Mouse (Mus musculus) brain, embryonic 14.5 days (tissue): ENCODE results near the gene 4933428G20Rik. TPM values are rescaled to one million over a fixed set of nuclear protein-coding genes. Genes with fewer than 3 reads are reported as not detected.

Experiments used
- DNase-seq: peaks from one replicate; pipeline ENCODE4 v3.0.0-alpha.2; 2011; ENCODE audit warnings: low read depth
- CTCF ChIP-seq: fragments of 200-500 bp; IDR thresholded peaks from 2 replicates; pipeline ENCODE4 v1.5.1; 2012; ENCODE audit warnings: inconsistent platforms, mild to moderate bottlenecking, moderate library complexity, borderline replicate concordance; ENCODE audit not compliant: insufficient read depth, insufficient read length; ENCODE audit errors: extremely low read depth
- POLR2A ChIP-seq: fragments of 200-500 bp; IDR thresholded peaks from 2 replicates; pipeline ENCODE4 v1.6.1; 2012; ENCODE audit warnings: mild to moderate bottlenecking, inconsistent platforms, borderline replicate concordance; ENCODE audit not compliant: poor library complexity, insufficient read depth, insufficient read length, severe bottlenecking; ENCODE audit errors: extremely low read depth
- polyA plus RNA-seq: library from polyadenylated mRNA; depleted of rRNA; stranded (reverse); fragments of >200 nt; gene quantifications from 2 replicates; pipeline ENCODE4 v1.2.3, GENCODE M21; 2012

4933428G20Rik gene
- polyA plus RNA-seq, 1 experiment = 0.12 TPM

DNA sequence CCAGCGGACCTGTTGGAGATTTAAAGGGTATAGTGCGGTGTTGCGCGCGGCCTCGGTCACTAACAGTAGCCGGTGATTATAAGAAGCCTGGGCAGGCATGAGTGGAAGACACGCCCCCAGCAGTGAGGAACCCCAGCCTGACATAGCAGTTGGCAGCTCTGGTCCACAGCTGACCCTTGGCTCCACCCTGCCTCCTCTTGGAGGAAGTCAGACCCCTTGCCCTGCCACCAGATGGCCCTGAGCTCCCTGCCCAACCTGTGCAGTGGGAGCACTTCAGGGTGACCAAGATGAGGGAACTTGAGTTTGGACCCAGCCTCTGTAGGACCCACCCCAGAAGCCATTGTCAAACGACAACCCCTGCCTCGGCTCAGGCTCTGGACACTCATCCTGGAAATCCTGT is 8.5 kb downstream of the 4933428G20Rik start:
- DNase-seq = no peak
- TF ChIP-seq POLR2A = no peak
- TF ChIP-seq CTCF = no peak

- TF ChIP-seq POLR2A = no peak
- TF ChIP-seq CTCF = peak; percentile 94
These were observed 10.4 kb downstream of the 4933428G20Rik start for GRCm38 (mm10) chr11:97489589-97490324.

GRCm38 (mm10) chr11:97487656-97488055 is 12.5 kb downstream of the 4933428G20Rik start:
- TF ChIP-seq CTCF = no peak
- no peak for DNase-seq

More at GRCm38 (mm10) chr11:97489589-97490324, 10.4 kb downstream of the 4933428G20Rik start:
- DNase-seq = peak; percentile 80

DNA sequence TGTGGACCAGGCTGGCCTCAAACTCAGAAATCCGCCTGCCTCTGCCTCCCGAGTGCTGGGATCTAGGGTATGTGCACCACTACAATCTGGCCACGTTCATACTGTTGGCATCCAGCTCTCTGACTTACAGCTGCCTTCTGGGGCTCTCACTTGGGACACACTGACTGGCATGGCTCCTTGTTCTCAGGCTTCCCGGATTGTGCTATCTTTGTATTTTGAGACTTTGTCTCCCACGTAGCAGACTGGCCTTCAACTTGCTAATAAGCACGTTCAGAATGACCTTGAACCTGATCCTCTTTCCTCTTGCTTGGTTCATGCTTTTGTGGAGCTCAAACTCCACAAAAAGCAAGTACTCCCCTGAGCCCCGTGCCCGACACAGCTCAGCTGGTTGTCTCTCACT is 14.5 kb downstream of the 4933428G20Rik start:
- TF ChIP-seq POLR2A (no peak), CTCF (no peak)
- DNase-seq = no peak

DNA sequence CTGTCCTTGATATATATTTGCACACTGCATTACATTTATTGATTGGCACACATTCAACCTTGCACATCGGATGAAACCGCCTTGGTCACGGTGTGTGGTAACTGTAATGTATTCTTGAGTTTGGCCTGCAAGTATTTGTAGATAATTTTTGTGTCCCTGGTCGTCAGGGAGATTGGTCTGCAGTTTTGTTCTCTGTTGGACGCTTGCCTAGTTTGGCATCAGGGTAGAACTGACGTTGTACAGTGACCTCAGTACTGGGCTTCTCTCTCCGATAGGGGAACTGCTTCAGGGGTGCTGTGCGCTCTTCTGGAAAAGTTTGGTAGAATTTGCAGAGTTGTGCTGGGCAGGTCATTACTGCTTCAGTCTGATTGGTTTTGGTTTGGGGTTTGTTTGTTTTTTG is 20.3 kb downstream of the 4933428G20Rik start:
- no peak for TF ChIP-seq CTCF
- DNase-seq = peak; percentile 50

- TF ChIP-seq POLR2A (no peak), CTCF (no peak)
- no peak for DNase-seq
These were observed 21.1 kb downstream of the 4933428G20Rik start for GRCm38 (mm10) chr11:97479085-97479484.

GRCm38 (mm10) chr11:97478345-97478744 is 21.8 kb downstream of the 4933428G20Rik start:
- TF ChIP-seq POLR2A (no peak), CTCF (no peak)
- no peak for DNase-seq

GRCm38 (mm10) chr11:97477431-97477830 is 22.7 kb downstream of the 4933428G20Rik start:
- no peak for TF ChIP-seq CTCF
- no peak for TF ChIP-seq POLR2A
- no peak for DNase-seq

DNA sequence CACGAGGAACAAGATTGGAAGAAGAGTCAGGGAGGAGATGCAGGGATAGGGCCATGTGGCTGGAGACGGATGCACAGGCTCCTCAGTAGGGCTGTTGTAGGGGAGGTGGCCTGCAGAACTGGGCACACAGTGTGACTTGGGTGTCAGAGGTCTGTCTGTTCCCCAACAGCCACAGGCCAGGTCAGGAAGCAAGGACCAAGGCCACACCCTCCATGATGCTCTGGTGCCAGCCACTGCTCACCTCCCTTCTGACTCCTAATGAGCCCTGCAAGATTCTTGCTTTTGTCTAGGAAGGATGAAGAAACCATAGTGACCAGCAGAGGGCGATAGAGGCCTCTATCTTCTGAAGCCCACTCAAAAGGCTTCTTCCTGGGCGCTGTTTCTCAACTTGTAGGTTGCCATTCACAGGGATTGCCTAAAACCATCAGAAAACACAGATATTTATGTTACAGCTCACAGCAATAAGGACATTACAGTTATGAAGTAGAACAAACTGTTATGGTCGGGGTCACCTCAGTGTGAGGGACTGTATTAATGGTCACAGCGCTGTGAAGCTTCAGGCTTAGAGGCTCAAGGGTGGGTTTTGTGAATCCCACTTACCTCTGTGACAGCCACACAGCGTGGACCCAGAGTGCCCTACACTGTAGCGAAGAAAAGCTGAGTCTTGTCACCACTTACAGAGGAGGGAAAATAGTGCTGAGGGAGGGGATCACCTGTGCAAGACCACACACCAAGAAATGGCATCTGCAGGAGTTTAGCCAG is 23.6 kb downstream of the 4933428G20Rik start:
- peak; percentile 83 for TF ChIP-seq CTCF
- TF ChIP-seq POLR2A = no peak
- DNase-seq = peak; percentile 94

DNA sequence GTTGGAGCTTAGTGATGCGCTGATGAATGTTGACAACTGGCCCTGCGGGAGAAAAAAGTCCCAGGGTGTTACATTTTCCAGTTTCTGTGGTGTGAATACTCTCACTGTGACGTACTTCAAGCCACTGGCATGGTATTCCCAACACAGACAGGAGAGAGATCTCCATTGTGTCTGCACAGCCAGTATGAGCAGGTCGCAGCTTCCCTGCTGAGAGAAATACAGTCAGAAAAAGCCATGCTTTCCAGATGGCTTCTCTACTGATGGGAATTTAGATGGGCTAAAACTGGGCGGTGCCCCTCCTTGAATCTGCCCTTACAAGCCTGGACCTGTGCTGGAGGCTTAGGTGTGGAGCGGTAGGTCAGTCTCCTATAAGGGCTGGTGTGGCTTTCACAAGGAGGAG is 28.9 kb downstream of the 4933428G20Rik start:
- no peak for TF ChIP-seq CTCF
- TF ChIP-seq POLR2A = no peak
- DNase-seq = no peak

DNA sequence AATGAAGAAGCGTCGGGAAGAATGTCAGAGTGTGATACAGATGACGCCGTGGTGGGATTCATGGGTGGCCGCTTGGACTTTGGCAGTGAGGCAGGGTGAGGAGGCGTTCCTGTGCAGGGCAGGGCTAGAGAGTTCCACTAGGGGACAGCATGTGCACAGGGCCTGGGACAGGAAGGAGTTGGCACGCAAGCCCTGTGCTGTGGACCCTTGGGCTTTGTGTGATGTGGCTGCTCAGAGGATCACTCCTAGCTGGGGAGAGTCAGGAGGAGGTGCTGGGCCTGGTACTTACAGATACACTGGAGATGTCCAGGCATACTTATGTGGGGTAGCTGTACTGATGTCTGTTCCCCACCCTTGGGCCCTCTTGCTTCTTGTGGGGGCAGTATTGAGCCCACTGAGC is 30.3 kb downstream of the 4933428G20Rik start:
- TF ChIP-seq CTCF (no peak), POLR2A (no peak)
- DNase-seq = no peak

DNA sequence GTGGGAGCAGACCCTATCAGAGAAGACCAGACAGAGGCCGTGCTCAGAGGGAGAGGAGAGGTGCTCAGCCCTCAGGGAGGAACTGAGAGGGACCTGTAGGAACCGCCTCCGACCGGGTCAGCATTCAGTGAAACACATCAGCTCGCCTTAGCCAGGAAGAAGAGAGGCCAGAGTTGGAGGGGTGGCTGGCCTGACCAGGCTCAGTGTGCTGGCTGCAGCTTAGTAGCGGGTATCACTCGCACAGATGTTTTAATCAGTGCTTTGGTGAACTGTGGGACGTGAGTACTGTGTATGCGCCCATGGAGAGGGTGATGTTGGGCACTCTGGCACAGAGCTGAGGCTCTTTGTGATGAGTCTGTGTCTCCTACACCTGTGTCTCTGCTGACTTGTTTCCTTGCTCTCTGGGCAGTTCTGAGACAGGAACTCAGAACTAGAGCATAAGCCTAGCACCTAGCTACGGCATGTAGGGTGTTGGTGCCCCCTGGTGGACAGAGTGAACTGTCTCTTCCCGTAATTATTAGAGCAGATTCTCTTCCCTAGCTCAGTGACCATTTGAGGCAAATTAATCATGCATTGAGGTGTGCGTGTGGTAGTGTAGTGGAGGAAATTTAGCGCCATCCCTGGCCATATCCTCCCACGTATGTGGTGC is 31.4 kb downstream of the 4933428G20Rik start:
- peak; percentile 91 for DNase-seq
- TF ChIP-seq CTCF = peak; percentile 88
- no peak for TF ChIP-seq POLR2A
